Mouse (Mus musculus): ENCODE data around the gene Atf6b. TPM values are rescaled to one million over a fixed set of nuclear protein-coding genes. Genes with fewer than 3 reads are reported as not detected.

The Atf6b gene
- polyA plus RNA-seq, 1 experiment from 2014 or later, result 17.8 TPM

DNA sequence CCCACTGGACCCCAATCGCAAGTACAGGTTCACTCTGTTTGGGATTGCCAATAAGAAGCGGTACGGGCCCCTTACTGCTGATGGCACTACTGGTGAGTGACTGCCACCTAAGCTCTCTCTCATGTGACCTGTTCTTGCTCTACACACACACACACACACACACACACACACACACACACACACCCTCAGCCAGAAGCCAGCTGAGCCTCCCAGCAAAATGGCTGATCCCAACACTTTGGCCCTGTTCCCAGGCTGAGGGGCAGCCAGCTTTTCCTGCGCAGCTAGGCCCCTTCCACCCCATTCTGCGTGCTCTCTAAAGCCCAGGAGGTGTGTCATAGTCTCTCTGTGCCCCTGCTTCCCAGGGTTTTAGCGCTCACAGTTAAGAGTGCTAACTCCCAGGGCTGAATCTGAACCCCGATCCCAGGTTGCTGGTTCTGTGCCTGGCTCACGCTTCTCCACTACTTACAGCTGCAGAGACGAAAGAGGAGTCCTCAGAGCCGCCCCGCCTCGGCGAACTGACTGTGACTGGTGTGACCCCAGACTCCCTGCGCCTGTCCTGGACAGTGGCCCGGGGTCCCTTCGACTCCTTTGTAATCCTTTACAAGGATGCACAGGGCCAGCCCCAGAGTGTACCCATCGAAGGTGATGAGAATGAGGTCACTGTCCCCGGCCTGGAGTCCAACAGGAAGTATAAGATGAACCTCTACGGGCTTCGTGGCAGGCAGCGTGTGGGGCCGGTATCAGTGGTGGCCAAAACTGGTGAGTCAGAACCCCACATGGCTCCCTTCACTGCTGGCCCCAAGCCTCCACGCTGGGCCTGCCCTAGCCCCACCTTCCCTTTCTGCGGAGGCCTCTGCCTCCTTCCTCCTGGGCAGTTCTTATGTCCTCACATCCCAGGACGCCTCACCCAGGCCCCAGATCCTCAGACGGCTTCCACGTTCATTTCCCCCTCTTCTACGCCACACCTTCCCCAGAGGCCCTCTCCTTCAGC lies 38.5 kb downstream of the Atf6b start:
- H3K9ac ChIP-seq (ENCODE audit: low read depth, low read length), result no peak overlapping the region
- no peak overlapping the region for H3K4me2 ChIP-seq (ENCODE audit: low read depth, low read length)
- no peaks in the 10 kb centered on the region for H3K9me3 ChIP-seq (replicated peaks; ENCODE audit: control insufficient read depth, low read length)
- H3K27me3 ChIP-seq (ENCODE audit: control insufficient read depth, insufficient read depth, low read depth, low read length), result peaks cover under 1% of the 10 kb centered on the region
- peak; percentile 11; the same call in 1 of the 2 replicates for ATAC-seq (ENCODE audit: low read depth)
- WGBS (ENCODE audit: insufficient replicate concordance), result 51% methylated on average over 28 of the region's 28 CpGs
- no peaks in the 10 kb centered on the region for H3K36me3 ChIP-seq (ENCODE audit: control insufficient read depth, insufficient read depth)
- H3K4me3 ChIP-seq (ENCODE audit: low read depth, low read length), result no peak overlapping the region
- no peaks in the 10 kb centered on the region for H3K4me1 ChIP-seq (ENCODE audit: control insufficient read depth, low read depth, low read length)
- H3K27ac ChIP-seq (ENCODE audit: low read length), result no peak overlapping the region

DNA sequence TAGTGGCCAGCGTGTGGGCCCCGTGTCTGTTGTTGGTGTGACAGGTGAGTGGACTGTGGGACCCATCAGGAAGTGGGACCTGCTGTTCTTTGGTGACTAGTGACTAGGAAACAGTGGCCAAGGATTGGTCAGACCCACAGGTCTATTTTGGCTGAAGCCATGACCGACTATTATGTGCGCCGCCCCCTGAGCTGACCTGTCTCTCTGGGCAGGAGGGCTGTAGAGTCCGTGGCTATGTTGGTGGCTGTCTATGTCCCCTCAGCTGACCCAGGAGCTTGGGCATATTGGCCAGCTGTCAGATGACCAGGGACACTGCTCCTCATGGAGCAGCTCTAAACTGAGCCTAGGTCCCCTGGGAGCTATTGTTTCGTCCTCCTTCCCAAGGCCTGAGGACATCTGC lies 41.9 kb downstream of the Atf6b start:
- WGBS (ENCODE audit: insufficient replicate concordance), result 76% methylated on average over 7 of the region's 7 CpGs
- no peak overlapping the region for H3K9ac ChIP-seq (ENCODE audit: low read depth, low read length)
- H3K4me2 ChIP-seq (ENCODE audit: low read depth, low read length), result no peak overlapping the region
- H3K36me3 ChIP-seq (ENCODE audit: control insufficient read depth, insufficient read depth), result no peaks in the 10 kb centered on the region
- no peaks in the 10 kb centered on the region for H3K9me3 ChIP-seq (replicated peaks; ENCODE audit: control insufficient read depth, low read length)
- no peak for ATAC-seq (ENCODE audit: low read depth)
- H3K27me3 ChIP-seq (ENCODE audit: control insufficient read depth, insufficient read depth, low read depth, low read length), result no peaks in the 10 kb centered on the region
- H3K27ac ChIP-seq (ENCODE audit: low read length), result no peak overlapping the region
- H3K4me3 ChIP-seq (ENCODE audit: low read depth, low read length), result no peak overlapping the region
- H3K4me1 ChIP-seq (ENCODE audit: control insufficient read depth, low read depth, low read length), result no peaks in the 10 kb centered on the region

DNA sequence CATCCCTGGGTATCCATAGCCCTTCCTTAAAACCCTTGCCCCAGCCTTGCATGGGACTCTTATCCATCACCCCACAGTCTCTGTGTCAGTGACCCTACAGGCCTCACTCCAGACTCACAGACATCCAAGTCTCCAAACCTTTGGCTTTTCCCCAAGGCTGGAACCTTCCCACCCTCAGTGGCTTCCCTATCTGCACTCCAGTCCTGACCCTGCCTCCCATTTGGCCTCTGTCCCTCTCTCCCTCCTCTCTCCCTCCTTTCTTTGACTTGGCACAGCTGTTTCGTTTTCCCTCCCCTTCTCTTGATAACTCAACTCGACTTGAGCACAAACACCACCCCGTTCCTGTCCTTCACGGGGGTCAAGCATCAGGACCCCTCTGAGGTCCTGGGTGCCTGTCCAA lies 43.5 kb downstream of the Atf6b start:
- no peak overlapping the region for H3K4me2 ChIP-seq (ENCODE audit: low read depth, low read length)
- no peak overlapping the region for H3K9ac ChIP-seq (ENCODE audit: low read depth, low read length)
- H3K4me3 ChIP-seq (ENCODE audit: low read depth, low read length), result no peak overlapping the region
- H3K27ac ChIP-seq (ENCODE audit: low read length), result no peak overlapping the region
- 44% methylated on average over 4 of the region's 4 CpGs for WGBS (ENCODE audit: insufficient replicate concordance)
- no peak for ATAC-seq (ENCODE audit: low read depth)
- no peaks in the 10 kb centered on the region for H3K36me3 ChIP-seq (ENCODE audit: control insufficient read depth, insufficient read depth)
- H3K4me1 ChIP-seq (ENCODE audit: control insufficient read depth, low read depth, low read length), result no peaks in the 10 kb centered on the region
- no peaks in the 10 kb centered on the region for H3K27me3 ChIP-seq (ENCODE audit: control insufficient read depth, insufficient read depth, low read depth, low read length)
- no peaks in the 10 kb centered on the region for H3K9me3 ChIP-seq (replicated peaks; ENCODE audit: control insufficient read depth, low read length)

DNA sequence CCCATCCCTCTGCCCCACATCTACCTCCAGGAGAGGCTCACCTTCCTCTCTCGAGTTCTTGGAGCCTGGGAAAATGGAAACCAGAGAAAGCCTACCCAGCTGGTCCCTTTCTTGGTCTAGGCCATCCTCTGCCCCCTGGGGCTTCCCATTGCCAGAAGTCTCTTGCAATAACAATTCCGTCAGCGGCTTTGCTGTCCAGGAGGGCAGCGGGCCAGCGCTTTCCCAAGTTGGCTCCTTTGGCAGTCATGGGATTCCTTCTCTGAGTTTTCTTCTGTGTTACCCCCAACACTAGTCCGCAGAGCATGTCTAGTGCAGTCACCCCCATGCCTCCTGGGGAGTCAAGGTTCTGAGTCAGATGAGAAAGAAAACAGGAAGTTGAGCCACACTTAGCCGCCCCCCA lies 46.0 kb downstream of the Atf6b start:
- no peaks in the 10 kb centered on the region for H3K36me3 ChIP-seq (ENCODE audit: control insufficient read depth, insufficient read depth)
- no peak overlapping the region for H3K4me3 ChIP-seq (ENCODE audit: low read depth, low read length)
- H3K9me3 ChIP-seq (replicated peaks; ENCODE audit: control insufficient read depth, low read length), result no peaks in the 10 kb centered on the region
- WGBS (ENCODE audit: insufficient replicate concordance), result 54% methylated on average over 7 of the region's 7 CpGs
- H3K9ac ChIP-seq (ENCODE audit: low read depth, low read length), result no peak overlapping the region
- no peaks in the 10 kb centered on the region for H3K27me3 ChIP-seq (ENCODE audit: control insufficient read depth, insufficient read depth, low read depth, low read length)
- ATAC-seq (ENCODE audit: low read depth), result no peak
- no peak overlapping the region for H3K27ac ChIP-seq (ENCODE audit: low read length)
- no peak overlapping the region for H3K4me2 ChIP-seq (ENCODE audit: low read depth, low read length)
- H3K4me1 ChIP-seq (ENCODE audit: control insufficient read depth, low read depth, low read length), result no peaks in the 10 kb centered on the region

DNA sequence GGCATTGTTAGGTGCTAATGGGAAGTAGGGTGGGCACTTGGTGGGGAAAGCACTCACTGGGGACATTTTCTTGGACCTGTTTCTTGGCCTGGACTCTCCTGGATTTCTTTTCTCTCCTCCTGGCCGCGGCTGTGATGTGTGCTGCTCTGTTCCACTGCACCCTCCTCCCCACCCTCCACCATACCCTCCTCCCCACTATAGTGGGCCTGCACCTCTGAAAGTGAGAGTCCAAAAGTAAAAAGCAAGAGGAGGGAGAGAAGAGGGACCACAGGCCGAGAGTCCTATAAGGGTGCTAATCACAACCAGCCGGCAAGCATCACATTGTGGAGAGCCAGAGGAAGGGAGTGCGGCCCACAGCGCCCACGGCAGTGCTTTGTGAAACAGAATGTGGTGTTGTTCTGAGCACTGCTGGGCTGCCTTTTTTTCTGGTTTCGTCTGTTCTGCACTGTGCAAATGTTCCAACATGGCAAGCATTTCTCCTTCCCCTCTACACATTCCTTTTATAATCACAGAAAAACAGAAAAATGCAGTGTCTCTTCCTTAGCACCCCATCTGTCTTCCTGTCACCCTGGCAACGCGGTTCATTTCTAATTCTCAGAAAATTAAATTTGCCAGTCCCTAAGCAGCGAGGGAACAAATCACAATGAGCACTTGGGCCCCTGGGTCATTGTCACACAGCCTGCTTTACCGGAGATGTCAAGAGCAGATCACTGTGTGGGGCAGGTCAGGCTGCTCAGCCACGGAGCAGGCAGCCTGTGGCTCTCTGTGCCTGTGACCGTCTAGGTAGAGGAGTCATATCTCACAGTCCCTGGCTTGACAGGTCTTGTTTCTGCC lies 52.8 kb downstream of the Atf6b start:
- Histone ChIP-seq H3K36me3 (ENCODE audit: control insufficient read depth, insufficient read depth) (no peaks in the 10 kb centered on the region), H3K9me3 (replicated peaks; ENCODE audit: control insufficient read depth, low read length) (no peaks in the 10 kb centered on the region)
- 60% methylated on average over 14 of the region's 14 CpGs for WGBS (ENCODE audit: insufficient replicate concordance)

DNA sequence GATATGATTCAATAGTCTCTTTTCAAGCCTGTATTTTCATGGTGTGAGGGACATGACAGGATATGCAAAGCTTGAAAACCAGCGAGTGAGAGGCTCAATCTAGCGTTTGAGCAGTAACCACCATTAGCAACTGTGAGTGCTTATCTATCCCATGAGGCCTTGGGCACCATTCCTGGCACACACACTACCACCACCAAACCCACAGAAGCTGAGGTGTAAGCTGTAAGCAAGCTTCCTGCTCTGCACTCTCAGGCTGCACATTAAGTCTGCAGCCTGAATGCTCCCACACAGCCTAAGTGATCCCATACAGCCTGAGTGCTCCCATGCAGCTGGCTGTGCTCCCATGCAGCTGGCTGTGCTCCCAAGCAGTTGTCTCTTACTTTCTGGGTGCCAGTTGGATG lies 53.7 kb downstream of the Atf6b start:
- H3K27me3 ChIP-seq (ENCODE audit: control insufficient read depth, insufficient read depth, low read depth, low read length), result no peaks in the 10 kb centered on the region
- no peaks in the 10 kb centered on the region for H3K36me3 ChIP-seq (ENCODE audit: control insufficient read depth, insufficient read depth)
- no peak overlapping the region for H3K4me3 ChIP-seq (ENCODE audit: low read depth, low read length)
- WGBS (ENCODE audit: insufficient replicate concordance), result 23% methylated on average over 2 of the region's 2 CpGs
- H3K27ac ChIP-seq (ENCODE audit: low read length), result no peak overlapping the region
- ATAC-seq (ENCODE audit: low read depth), result no peak
- H3K9ac ChIP-seq (ENCODE audit: low read depth, low read length), result no peak overlapping the region
- H3K4me1 ChIP-seq (ENCODE audit: control insufficient read depth, low read depth, low read length), result no peaks in the 10 kb centered on the region
- H3K4me2 ChIP-seq (ENCODE audit: low read depth, low read length), result no peak overlapping the region
- H3K9me3 ChIP-seq (replicated peaks; ENCODE audit: control insufficient read depth, low read length), result no peaks in the 10 kb centered on the region

More for the DNA sequence above, 52.8 kb downstream of the Atf6b start:
- H3K4me1 ChIP-seq (ENCODE audit: control insufficient read depth, low read depth, low read length), result no peaks in the 10 kb centered on the region
- no peak overlapping the region for H3K27ac ChIP-seq (ENCODE audit: low read length)
- ATAC-seq (ENCODE audit: low read depth), result no peak
- H3K4me2 ChIP-seq (ENCODE audit: low read depth, low read length), result no peak overlapping the region
- H3K27me3 ChIP-seq (ENCODE audit: control insufficient read depth, insufficient read depth, low read depth, low read length), result no peaks in the 10 kb centered on the region
- no peak overlapping the region for H3K4me3 ChIP-seq (ENCODE audit: low read depth, low read length)
- no peak overlapping the region for H3K9ac ChIP-seq (ENCODE audit: low read depth, low read length)

Other genes starting within 250 kb of the Atf6b start
- 0.12 and 0.16 TPM in 2 replicates for gene BC051142, start 248.3 kb upstream of the Atf6b start, polyA plus RNA-seq (2015; fragmentation: Nextera tagmentation; extraction: Ambion mirVana)
- 0.14 TPM in 1 of 2 replicates, not detected in the other for gene Btnl4, start 169.8 kb upstream of the Atf6b start, polyA plus RNA-seq (2015; fragmentation: Nextera tagmentation; extraction: Ambion mirVana)
- 0.17 TPM in 1 of 2 replicates, not detected in the other for gene Btnl6, start 129.8 kb upstream of the Atf6b start, polyA plus RNA-seq (2015; fragmentation: Nextera tagmentation; extraction: Ambion mirVana)
- 0.71 and 0.81 TPM in 2 replicates for gene Notch4, start 82.9 kb upstream of the Atf6b start, polyA plus RNA-seq (2015; fragmentation: Nextera tagmentation; extraction: Ambion mirVana)
- 14.4 and 15.3 TPM in 2 replicates for gene Gpsm3, start 57.3 kb upstream of the Atf6b start, polyA plus RNA-seq (2015; fragmentation: Nextera tagmentation; extraction: Ambion mirVana)
- gene Pbx2, start 55.9 kb upstream of the Atf6b start, polyA plus RNA-seq (2015; fragmentation: Nextera tagmentation; extraction: Ambion mirVana), result 2.5 and 3.2 TPM in 2 replicates
- 0.57 and 0.77 TPM in 2 replicates for gene Ager, start 49.3 kb upstream of the Atf6b start, polyA plus RNA-seq (2015; fragmentation: Nextera tagmentation; extraction: Ambion mirVana)
- 90.3 and 92.4 TPM in 2 replicates for gene Rnf5, start 43.5 kb upstream of the Atf6b start, polyA plus RNA-seq (2015; fragmentation: Nextera tagmentation; extraction: Ambion mirVana)
- 18.4 and 21.3 TPM in 2 replicates for gene Agpat1, start 42.9 kb upstream of the Atf6b start, polyA plus RNA-seq (2015; fragmentation: Nextera tagmentation; extraction: Ambion mirVana)
- gene Egfl8, start 31.2 kb upstream of the Atf6b start, polyA plus RNA-seq (2015; fragmentation: Nextera tagmentation; extraction: Ambion mirVana), result 0.33 and 0.51 TPM in 2 replicates
- 11.4 and 13.8 TPM in 2 replicates for gene Ppt2, start 18.6 kb upstream of the Atf6b start, polyA plus RNA-seq (2015; fragmentation: Nextera tagmentation; extraction: Ambion mirVana)
- gene Prrt1, start 17.6 kb upstream of the Atf6b start, polyA plus RNA-seq (2015; fragmentation: Nextera tagmentation; extraction: Ambion mirVana), result not detected in 2 replicates
- 3.7 and 4.6 TPM in 2 replicates for gene Fkbpl, start 2.4 kb upstream of the Atf6b start, polyA plus RNA-seq (2015; fragmentation: Nextera tagmentation; extraction: Ambion mirVana)
- 0.20 and 0.27 TPM in 2 replicates for gene Tnxb, start 23.4 kb downstream of the Atf6b start, polyA plus RNA-seq (2015; fragmentation: Nextera tagmentation; extraction: Ambion mirVana)
- 19.6 and 26.6 TPM in 2 replicates for gene C4b, start 96.7 kb downstream of the Atf6b start, polyA plus RNA-seq (2015; fragmentation: Nextera tagmentation; extraction: Ambion mirVana)
- gene Cyp21a1, start 157.4 kb downstream of the Atf6b start, polyA plus RNA-seq (2015; fragmentation: Nextera tagmentation; extraction: Ambion mirVana), result 0.70 and 4.9 TPM in 2 replicates
- gene Stk19, start 189.8 kb downstream of the Atf6b start, polyA plus RNA-seq (2015; fragmentation: Nextera tagmentation; extraction: Ambion mirVana), result 10.7 and 11.7 TPM in 2 replicates
- 25.6 and 27.6 TPM in 2 replicates for gene Dxo, start 189.9 kb downstream of the Atf6b start, polyA plus RNA-seq (2015; fragmentation: Nextera tagmentation; extraction: Ambion mirVana)
- 24.8 and 27.3 TPM in 2 replicates for gene Skiv2l, start 203.1 kb downstream of the Atf6b start, polyA plus RNA-seq (2015; fragmentation: Nextera tagmentation; extraction: Ambion mirVana)
- gene Nelfe, start 203.2 kb downstream of the Atf6b start, polyA plus RNA-seq (2015; fragmentation: Nextera tagmentation; extraction: Ambion mirVana), result 41.4 and 42.3 TPM in 2 replicates
- gene Cfb, start 215.4 kb downstream of the Atf6b start, polyA plus RNA-seq (2015; fragmentation: Nextera tagmentation; extraction: Ambion mirVana), result 384 and 472 TPM in 2 replicates
- gene Zbtb12, start 232.3 kb downstream of the Atf6b start, polyA plus RNA-seq (2015; fragmentation: Nextera tagmentation; extraction: Ambion mirVana), result 0.26 and 0.37 TPM in 2 replicates
- not detected in 2 replicates for gene Gm20547, start 234.9 kb downstream of the Atf6b start, polyA plus RNA-seq (2015; fragmentation: Nextera tagmentation; extraction: Ambion mirVana)

All from liver, embryonic 16.5 days (tissue).